Mouse (Mus musculus) erythroblast, embryonic 14.5 days (primary cell): ENCODE measurements at regions not wholly inside any gene's neighbourhood (a gene's known extent, or its start where the extent isn't known, plus 50 kb on each side); places are given as distances from the start of the nearest gene placed in this dataset.

Experiments
- H3K27me3 ChIP-seq: 2 replicates; pipeline ENCODE4 v1.6.1; 2012; ENCODE audit warnings: inconsistent platforms; ENCODE audit not compliant: control insufficient read depth
- H3K36me3 ChIP-seq: 2 replicates; pipeline ENCODE4 v1.6.1; 2012; ENCODE audit warnings: mild to moderate bottlenecking, inconsistent platforms; ENCODE audit not compliant: control insufficient read depth
- H3K4me1 ChIP-seq: 2 replicates; pipeline ENCODE4 v1.6.1; 2012; ENCODE audit warnings: inconsistent platforms; ENCODE audit not compliant: control insufficient read depth
- H3K4me3 ChIP-seq: replicated peaks from 2 replicates; pipeline ENCODE3; 2012; ENCODE audit warnings: moderate library complexity, mild to moderate bottlenecking, inconsistent platforms
- H3K9me3 ChIP-seq: 2 replicates; pipeline ENCODE4 v1.6.1; 2012; ENCODE audit warnings: low read length, inconsistent platforms, mixed read lengths; ENCODE audit not compliant: control insufficient read depth
- GATA1 ChIP-seq: IDR thresholded peaks from 2 replicates; pipeline ENCODE4 v1.6.1; 2012; ENCODE audit warnings: low read length, inconsistent platforms, mixed read lengths
- TAL1 ChIP-seq: IDR thresholded peaks from 3 replicates; pipeline ENCODE4 v1.6.1; 2012; ENCODE audit warnings: low read length, inconsistent platforms, mixed read lengths

GRCm38 (mm10) chr17:15207182-15208029 is 166.1 kb upstream of the Gm3448 start:
- Histone ChIP-seq H3K9me3 (no peaks in the 10 kb centered on the region), H3K27me3 (no peaks in the 10 kb centered on the region), H3K4me3 (no peak overlapping the region), H3K4me1 (peaks cover 33% of the 10 kb centered on the region), H3K36me3 (no peaks in the 10 kb centered on the region)
- TF ChIP-seq GATA1 (no peak), TAL1 (no peak)

DNA sequence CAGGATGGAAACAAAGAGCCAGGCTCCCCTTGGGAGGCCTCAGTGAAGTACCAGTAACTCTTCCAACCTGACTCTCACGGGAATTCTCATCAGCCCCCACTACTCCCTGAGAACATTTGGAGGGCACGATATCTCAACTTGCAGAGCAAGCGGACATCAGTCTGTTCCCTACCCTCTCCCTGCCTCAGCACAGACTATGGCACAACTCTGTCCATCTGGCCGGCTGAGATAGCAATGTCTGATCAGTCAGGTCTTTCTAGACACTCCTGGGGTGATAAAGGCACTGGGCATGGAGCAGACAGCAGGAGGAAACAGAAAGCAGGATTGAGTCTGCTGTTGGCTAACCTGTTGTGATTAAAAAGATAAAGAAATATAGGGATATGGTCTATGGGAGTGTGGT is 164.5 kb upstream of the Gm3448 start:
- Histone ChIP-seq H3K36me3 (no peaks in the 10 kb centered on the region), H3K9me3 (no peaks in the 10 kb centered on the region), H3K4me3 (no peak overlapping the region), H3K27me3 (no peaks in the 10 kb centered on the region), H3K4me1 (peaks cover 33% of the 10 kb centered on the region)
- TF ChIP-seq TAL1: peak; percentile 26; the same call in 1 of the 3 replicates
- TF ChIP-seq GATA1: no peak

DNA sequence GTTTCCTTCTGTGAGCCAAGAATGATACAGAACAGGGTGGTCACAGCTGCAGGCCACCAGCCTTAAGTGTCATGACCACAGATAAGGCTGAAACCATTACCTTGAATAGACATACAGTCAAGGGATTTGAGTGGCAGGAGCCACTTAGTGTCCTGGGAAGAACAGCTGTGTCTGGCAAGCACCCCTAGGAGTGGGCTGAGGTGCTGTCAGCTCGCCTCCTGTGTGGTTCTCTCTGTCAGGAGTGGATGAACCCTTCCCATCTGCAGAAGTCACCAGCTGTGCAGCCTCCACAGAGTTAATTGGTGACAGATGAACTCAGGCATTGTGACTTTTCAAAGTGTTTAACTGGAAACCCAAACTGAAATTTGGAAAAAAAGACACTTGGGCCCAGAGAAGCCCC is 163.2 kb upstream of the Gm3448 start:
- Histone ChIP-seq H3K36me3 (no peaks in the 10 kb centered on the region), H3K27me3 (no peaks in the 10 kb centered on the region), H3K9me3 (no peaks in the 10 kb centered on the region), H3K4me3 (no peak overlapping the region), H3K4me1 (peaks cover 33% of the 10 kb centered on the region)
- TF ChIP-seq TAL1 (no peak), GATA1 (no peak)

- Histone ChIP-seq H3K27me3 (no peaks in the 10 kb centered on the region), H3K36me3 (no peaks in the 10 kb centered on the region), H3K4me3 (no peak overlapping the region), H3K9me3 (no peaks in the 10 kb centered on the region), H3K4me1 (no peaks in the 10 kb centered on the region)
- no peak for TF ChIP-seq GATA1
- no peak for TF ChIP-seq TAL1
Measured at GRCm38 (mm10) chr17:15199235-15199634, 157.9 kb upstream of the Gm3448 start.

DNA sequence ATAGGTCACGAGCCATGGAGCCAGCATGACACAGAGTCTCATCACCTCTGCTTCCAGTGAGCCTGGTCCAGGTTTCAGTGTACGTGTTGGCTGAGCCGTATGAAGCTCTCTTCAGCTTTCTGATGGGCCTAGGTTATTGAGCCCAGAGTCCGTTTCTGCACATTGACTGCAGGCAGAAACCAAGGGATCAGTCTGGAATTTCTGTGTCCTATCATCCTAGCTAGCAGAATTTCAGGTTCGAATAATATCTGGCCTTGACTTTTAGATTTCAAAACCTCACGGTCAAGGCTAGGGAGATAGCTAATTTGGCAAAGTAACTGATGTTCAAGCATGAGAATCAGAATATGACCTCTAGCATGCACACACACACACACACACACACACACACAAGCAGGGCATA is 156.0 kb upstream of the Gm3448 start:
- Histone ChIP-seq H3K36me3 (no peaks in the 10 kb centered on the region), H3K27me3 (no peaks in the 10 kb centered on the region), H3K4me3 (no peak overlapping the region), H3K4me1 (no peaks in the 10 kb centered on the region), H3K9me3 (no peaks in the 10 kb centered on the region)
- TF ChIP-seq TAL1 (no peak), GATA1 (no peak)

GRCm38 (mm10) chr17:15195819-15196218 is 154.5 kb upstream of the Gm3448 start:
- no peaks in the 10 kb centered on the region for H3K4me1 ChIP-seq
- TF ChIP-seq GATA1: no peak
- no peak for TF ChIP-seq TAL1
- no peaks in the 10 kb centered on the region for H3K9me3 ChIP-seq
- H3K4me3 ChIP-seq: no peak overlapping the region
- no peaks in the 10 kb centered on the region for H3K27me3 ChIP-seq
- no peaks in the 10 kb centered on the region for H3K36me3 ChIP-seq

GRCm38 (mm10) chr17:15194894-15195461 is 153.6 kb upstream of the Gm3448 start:
- H3K27me3 ChIP-seq: no peaks in the 10 kb centered on the region
- TF ChIP-seq GATA1 (no peak), TAL1 (no peak)
- H3K9me3 ChIP-seq: no peaks in the 10 kb centered on the region

DNA sequence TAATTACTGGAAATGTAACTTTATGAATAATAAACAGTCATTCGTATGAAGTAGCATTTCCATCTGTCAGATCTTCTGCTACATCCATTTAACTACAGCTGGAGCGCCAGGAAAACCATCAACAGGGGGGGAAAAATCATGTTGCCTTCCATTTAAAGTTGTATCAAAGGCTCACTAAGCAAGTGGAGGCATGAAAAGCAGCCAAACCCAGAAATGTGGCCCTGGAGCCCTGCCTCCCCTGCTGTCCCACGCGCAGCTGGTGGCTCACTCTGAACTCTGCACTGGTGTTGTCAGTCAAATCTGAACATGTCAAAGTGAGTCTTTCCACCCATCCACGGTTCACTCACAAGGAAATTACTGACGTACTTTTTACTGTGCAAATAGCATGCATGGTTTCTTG is 152.5 kb upstream of the Gm3448 start:
- Histone ChIP-seq H3K9me3 (no peaks in the 10 kb centered on the region), H3K4me1 (no peaks in the 10 kb centered on the region), H3K27me3 (no peaks in the 10 kb centered on the region), H3K36me3 (no peaks in the 10 kb centered on the region), H3K4me3 (no peak overlapping the region)
- TF ChIP-seq TAL1 (no peak), GATA1 (no peak)

More at GRCm38 (mm10) chr17:15194894-15195461, 153.6 kb upstream of the Gm3448 start:
- Histone ChIP-seq H3K36me3 (no peaks in the 10 kb centered on the region), H3K4me1 (no peaks in the 10 kb centered on the region), H3K4me3 (no peak overlapping the region)

DNA sequence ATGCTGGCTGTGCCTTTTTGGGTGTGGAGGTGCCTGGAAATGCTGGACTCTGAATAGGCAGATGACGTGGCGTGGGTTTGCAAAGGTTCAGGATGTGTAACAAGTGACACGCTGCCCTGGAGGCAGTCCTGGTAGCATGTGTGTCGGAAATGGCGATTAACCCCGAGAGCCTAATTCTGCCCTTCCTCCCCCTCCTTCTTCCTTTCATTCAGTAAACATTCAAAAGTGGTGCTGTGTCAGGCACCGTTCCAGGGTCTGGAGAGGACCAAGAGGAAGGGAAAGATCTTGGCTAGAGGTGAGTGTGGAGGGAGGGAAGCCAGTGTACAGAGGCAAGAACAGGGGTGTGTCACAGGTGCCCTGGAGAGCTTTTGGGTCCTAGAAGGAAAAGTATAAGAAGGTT is 151.5 kb upstream of the Gm3448 start:
- no peak for TF ChIP-seq TAL1
- Histone ChIP-seq H3K36me3 (no peaks in the 10 kb centered on the region), H3K4me3 (no peak overlapping the region), H3K27me3 (no peaks in the 10 kb centered on the region), H3K9me3 (no peaks in the 10 kb centered on the region), H3K4me1 (no peaks in the 10 kb centered on the region)

DNA sequence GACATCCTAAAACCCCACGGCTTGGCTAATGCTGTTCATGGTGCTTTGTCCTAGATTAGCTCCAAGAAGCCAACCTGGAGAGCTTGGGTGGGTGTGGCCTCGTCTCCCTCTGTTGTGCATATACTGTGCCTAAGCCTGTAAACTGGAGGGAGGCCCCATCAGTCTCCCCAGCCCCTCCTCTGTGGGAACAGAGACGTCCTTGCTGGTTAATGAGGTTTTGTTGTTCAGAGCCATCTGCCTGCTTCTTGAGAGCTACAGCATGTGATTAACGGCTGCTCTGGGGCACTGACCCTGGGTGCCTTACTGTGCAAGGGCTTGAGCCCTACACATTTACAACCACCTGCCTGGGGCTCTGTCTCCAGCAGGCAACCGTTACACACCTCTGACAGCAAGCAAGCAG is 143.9 kb upstream of the Gm3448 start:
- Histone ChIP-seq H3K9me3 (no peaks in the 10 kb centered on the region), H3K4me3 (no peak overlapping the region), H3K4me1 (no peaks in the 10 kb centered on the region), H3K27me3 (no peaks in the 10 kb centered on the region), H3K36me3 (no peaks in the 10 kb centered on the region)
- TF ChIP-seq TAL1 (no peak), GATA1 (no peak)
